Mouse (Mus musculus): ENCODE measurements at regions not wholly inside any gene's neighbourhood (a gene's known extent, or its start where the extent isn't known, plus 50 kb on each side); places are given as distances from the start of the nearest gene placed in this dataset.

DNA sequence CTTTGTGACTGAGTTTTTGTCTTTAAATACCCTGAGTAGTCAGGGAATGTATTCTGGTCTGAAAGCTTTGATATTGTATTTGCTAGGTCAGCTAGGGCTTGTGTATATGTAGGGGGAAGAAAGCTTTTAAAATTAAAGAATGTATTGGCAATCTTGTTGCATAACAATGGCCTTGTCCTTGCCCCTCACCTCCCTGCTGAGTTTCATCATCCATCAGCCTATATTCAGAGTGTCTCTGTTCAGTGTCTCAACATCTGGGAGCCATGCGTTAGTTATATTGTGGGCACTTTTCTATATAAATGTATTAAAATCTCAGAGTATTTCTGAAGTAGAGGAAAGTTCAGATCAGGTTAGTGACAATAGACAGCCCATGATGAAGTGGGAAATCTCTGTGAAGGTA is 76.0 kb upstream of the Inhba start:
- H3K4me2 ChIP-seq (replicated peaks) = no peak overlapping the region
- H3K27me3 ChIP-seq = no peaks in the 10 kb centered on the region
- no peak overlapping the region for H3K27ac ChIP-seq
- H3K9me3 ChIP-seq = no peaks in the 10 kb centered on the region
- H3K4me3 ChIP-seq = no peak overlapping the region
- WGBS = 98% methylated on average over 1 of the region's 1 CpGs
- H3K9ac ChIP-seq = no peak overlapping the region
- H3K4me1 ChIP-seq = no peaks in the 10 kb centered on the region
- no peak for ATAC-seq (ENCODE audit: insufficient number of reproducible peaks, insufficient read depth, low FRiP score, low TSS enrichment)
- H3K36me3 ChIP-seq = no peaks in the 10 kb centered on the region

GRCm38 (mm10) chr13:15936109-15936508 is 75.5 kb upstream of the Inhba start:
- 71% methylated on average over 1 of the region's 1 CpGs for WGBS

GRCm38 (mm10) chr13:15950143-15950542 is 61.5 kb upstream of the Inhba start:
- Histone ChIP-seq H3K4me3 (no peak overlapping the region), H3K27me3 (no peaks in the 10 kb centered on the region), H3K4me1 (no peaks in the 10 kb centered on the region), H3K36me3 (no peaks in the 10 kb centered on the region), H3K9me3 (no peaks in the 10 kb centered on the region), H3K9ac (no peak overlapping the region), H3K27ac (no peak overlapping the region), H3K4me2 (replicated peaks) (no peak overlapping the region)
- no peak for ATAC-seq (ENCODE audit: insufficient number of reproducible peaks, insufficient read depth, low FRiP score, low TSS enrichment)
- WGBS = 84% methylated on average over 4 of the region's 4 CpGs

More at GRCm38 (mm10) chr13:15936109-15936508, 75.5 kb upstream of the Inhba start:
- Histone ChIP-seq H3K27ac (no peak overlapping the region), H3K9ac (no peak overlapping the region), H3K36me3 (no peaks in the 10 kb centered on the region), H3K9me3 (no peaks in the 10 kb centered on the region), H3K4me2 (replicated peaks) (no peak overlapping the region), H3K4me3 (no peak overlapping the region), H3K27me3 (no peaks in the 10 kb centered on the region), H3K4me1 (no peaks in the 10 kb centered on the region)
- ATAC-seq (ENCODE audit: insufficient number of reproducible peaks, insufficient read depth, low FRiP score, low TSS enrichment) = no peak

DNA sequence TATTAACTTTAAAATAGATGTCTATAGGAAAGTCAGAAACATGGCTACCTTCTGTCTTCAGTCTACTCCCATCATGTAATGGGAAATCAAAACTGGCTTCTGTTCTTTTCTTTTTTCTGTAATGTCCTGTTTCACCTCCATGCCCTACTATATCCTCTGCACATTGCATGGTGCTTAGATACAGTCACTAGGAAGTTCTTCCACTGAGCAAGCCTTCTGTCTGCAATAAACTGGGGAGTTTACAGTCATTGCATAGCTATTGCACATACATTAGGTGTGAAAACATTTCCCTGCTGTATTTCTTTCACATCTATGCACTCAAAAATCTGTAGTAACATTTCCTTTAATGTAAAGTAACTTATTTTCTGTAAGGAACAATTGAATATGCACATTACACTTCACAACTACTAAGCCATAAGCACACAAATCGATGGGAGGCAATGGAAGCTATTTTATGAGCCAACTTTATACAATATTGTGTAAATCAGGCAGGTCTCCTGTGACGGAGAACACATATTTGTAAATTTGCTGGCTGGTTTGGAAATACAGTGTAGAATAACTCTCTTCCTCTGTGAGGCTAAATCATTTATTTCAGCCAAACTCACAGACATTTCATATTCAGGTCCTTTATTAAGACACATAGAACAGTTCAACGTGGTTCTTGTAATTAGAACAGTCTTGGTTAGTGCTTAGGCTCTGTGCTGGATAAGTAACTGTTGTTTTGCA is 60.6 kb upstream of the Inhba start:
- H3K36me3 ChIP-seq = no peaks in the 10 kb centered on the region
- no peak overlapping the region for H3K27ac ChIP-seq
- no peak overlapping the region for H3K4me3 ChIP-seq
- no peak overlapping the region for H3K4me2 ChIP-seq (replicated peaks)
- H3K9ac ChIP-seq = no peak overlapping the region
- no peak for ATAC-seq (ENCODE audit: insufficient number of reproducible peaks, insufficient read depth, low FRiP score, low TSS enrichment)
- H3K9me3 ChIP-seq = no peaks in the 10 kb centered on the region
- H3K4me1 ChIP-seq = no peaks in the 10 kb centered on the region
- 81% methylated on average over 3 of the region's 3 CpGs for WGBS
- H3K27me3 ChIP-seq = no peaks in the 10 kb centered on the region
